In genomic region chr7:51879136-51879723, GRCm38 (mm10) we compare ENCODE assay signal across 8 mouse cellular contexts. TPM values are rescaled to one million over a fixed set of nuclear protein-coding genes. Genes with fewer than 3 reads are reported as not detected.
A peak's percentile ranks its signal among the peaks of the same experiment; 100 is the strongest.
DNase-seq lines count a peak whose midpoint lies in the region; ATAC-seq and TF ChIP-seq lines count a peak whose summit lies in the region.

No protein-coding gene starts in this region.

- H3K4me1 ChIP-seq in cerebellum, adult 2 months (ENCODE audit: control insufficient read depth, insufficient read depth, low read length): no peaks in the 10 kb centered on the region
- H3K4me1 ChIP-seq in intestine, embryonic 14.5 days (replicated peaks; ENCODE audit: control insufficient read depth, insufficient read depth, low read length): no peaks in the 10 kb centered on the region; the same call in 1 of the 2 replicates
- peaks cover 35% of the 10 kb centered on the region for H3K4me1 ChIP-seq in limb, embryonic 12.5 days (replicated peaks)
- peaks cover 12% of the 10 kb centered on the region for H3K4me1 ChIP-seq in midbrain, embryonic 12.5 days

- no peaks in the 10 kb centered on the region; the same call in 1 of the 2 replicates for H3K27me3 ChIP-seq in cerebellum, adult 2 months (ENCODE audit: control insufficient read depth, insufficient read depth, low read length)
- H3K27me3 ChIP-seq in intestine, embryonic 14.5 days (replicated peaks; ENCODE audit: control insufficient read depth, insufficient read depth, low read length): no peaks in the 10 kb centered on the region
- H3K27me3 ChIP-seq in limb, embryonic 12.5 days: no peaks in the 10 kb centered on the region
- no peaks in the 10 kb centered on the region for H3K27me3 ChIP-seq in midbrain, embryonic 12.5 days

- peak overlapping the region; percentile 49 for H3K9ac ChIP-seq in intestine, embryonic 14.5 days (ENCODE audit: low read length)
- peak overlapping the region; percentile 71 for H3K9ac ChIP-seq in limb, embryonic 12.5 days (replicated peaks)
- peak overlapping the region; percentile 75 for H3K9ac ChIP-seq in midbrain, embryonic 12.5 days (replicated peaks)

- peak; percentile 21 to 33 for DNase-seq in cerebellum, adult 2 months
- DNase-seq in cerebellum, adult 11-12 months: no peak
- DNase-seq in embryo, embryonic 10.5 days (ENCODE audit: low spot score): peak; percentile 80
- DNase-seq in gastrocnemius, postnatal 4 days (ENCODE audit: low spot score in 2 of 2): peak; percentile 35 to 50
- DNase-seq in intestine, embryonic 14.5 days (ENCODE audit: low spot score): peak; percentile 79
- peak; percentile 60 to 66 for DNase-seq in right cerebral cortex, postnatal 36 days (ENCODE audit: low spot score in 2 of 2)

- peak overlapping the region; percentile 43 for H3K4me3 ChIP-seq in cerebellum, adult 2 months (replicated peaks; ENCODE audit: insufficient read depth, low read depth, low read length)
- H3K4me3 ChIP-seq in intestine, embryonic 14.5 days (ENCODE audit: low read depth, low read length): peak overlapping the region; percentile 47
- H3K4me3 ChIP-seq in limb, embryonic 12.5 days (replicated peaks): peak overlapping the region; percentile 49
- H3K4me3 ChIP-seq in midbrain, embryonic 12.5 days: peak overlapping the region; percentile 50

- peak overlapping the region; percentile 66 for H3K4me2 ChIP-seq in intestine, embryonic 14.5 days (ENCODE audit: low read length)
- peak overlapping the region; percentile 75 for H3K4me2 ChIP-seq in limb, embryonic 12.5 days
- H3K4me2 ChIP-seq in midbrain, embryonic 12.5 days (replicated peaks): peak overlapping the region; percentile 83

- no peak for TF ChIP-seq CTCF in cerebellum, adult 2 months (IDR thresholded peaks at IDR 0.05; ENCODE audit: borderline replicate concordance, insufficient read depth, low read depth, low read length)

- 3% methylated on average over 17 of the region's 17 CpGs for WGBS in cerebellum, adult 2 months
- 2% methylated on average over 17 of the region's 17 CpGs for WGBS in intestine, embryonic 14.5 days
- WGBS in limb, embryonic 12.5 days: 2% methylated on average over 17 of the region's 17 CpGs
- under 1% methylated on average over 17 of the region's 17 CpGs for WGBS in midbrain, embryonic 12.5 days

- no peaks in the 10 kb centered on the region for H3K9me3 ChIP-seq in intestine, embryonic 14.5 days (ENCODE audit: control insufficient read depth, low read length)
- H3K9me3 ChIP-seq in limb, embryonic 12.5 days: no peaks in the 10 kb centered on the region
- H3K9me3 ChIP-seq in midbrain, embryonic 12.5 days: no peaks in the 10 kb centered on the region

- H3K27ac ChIP-seq in cerebellum, adult 2 months (ENCODE audit: insufficient read depth, low read length): no peak overlapping the region
- peak overlapping the region; percentile 83 for H3K27ac ChIP-seq in intestine, embryonic 14.5 days (ENCODE audit: low read depth)
- peak overlapping the region; percentile 99 for H3K27ac ChIP-seq in limb, embryonic 12.5 days
- peak overlapping the region; percentile 88 for H3K27ac ChIP-seq in midbrain, embryonic 12.5 days (replicated peaks)

- no peak for TF ChIP-seq POLR2A in cerebellum, adult 2 months (IDR thresholded peaks at IDR 0.05; ENCODE audit: borderline replicate concordance, insufficient read depth, low read length)

- no peaks in the 10 kb centered on the region for H3K36me3 ChIP-seq in intestine, embryonic 14.5 days (ENCODE audit: control insufficient read depth, insufficient read depth, low read length)
- no peaks in the 10 kb centered on the region for H3K36me3 ChIP-seq in limb, embryonic 12.5 days
- H3K36me3 ChIP-seq in midbrain, embryonic 12.5 days: no peaks in the 10 kb centered on the region

- ATAC-seq in intestine, embryonic 14.5 days (replicated peaks; ENCODE audit: low FRiP score, low TSS enrichment, low read depth): peak; percentile 87
- peak; percentile 91 for ATAC-seq in limb, embryonic 12.5 days (ENCODE audit: insufficient number of reproducible peaks, insufficient read depth, low FRiP score, low TSS enrichment, low read depth)
- ATAC-seq in midbrain, embryonic 12.5 days (ENCODE audit: low FRiP score, low read depth): peak; percentile 95

RNA-seq across cellular contexts. Expression of gene Fancf, which starts 17.2 kb away (rescaled TPM):
- 6.1 and 6.9 TPM in 2 replicates for polyA plus RNA-seq in cerebellum, adult 2 months (2012; rRNA removed)
- total RNA-seq in gastrocnemius, postnatal 4 days (2021): 1 to 10 TPM; 4.4 to 5.5 TPM
- polyA plus RNA-seq in intestine, embryonic 14.5 days (2014; fragmentation: Nextera tagmentation; extraction: Ambion mirVana): 7.3 and 13.0 TPM in 2 replicates
- polyA plus RNA-seq in limb, embryonic 12.5 days (2016; fragmentation: Nextera tagmentation; extraction: Ambion mirVana): 27.0 and 27.2 TPM in 2 replicates
- polyA plus RNA-seq in midbrain, embryonic 12.5 days (2016; fragmentation: Nextera tagmentation; extraction: Ambion mirVana): 14.9 and 17.3 TPM in 2 replicates

RNA-seq across cellular contexts. Expression of gene Gas2, which starts 17.4 kb away (rescaled TPM):
- 9.8 and 11.1 TPM in 2 replicates for polyA plus RNA-seq in cerebellum, adult 2 months (2012; rRNA removed)
- total RNA-seq in gastrocnemius, postnatal 4 days (2021): 10 to 100 TPM; 17.6 to 25.9 TPM
- polyA plus RNA-seq in intestine, embryonic 14.5 days (2014; fragmentation: Nextera tagmentation; extraction: Ambion mirVana): 16.0 and 16.8 TPM in 2 replicates
- polyA plus RNA-seq in limb, embryonic 12.5 days (2016; fragmentation: Nextera tagmentation; extraction: Ambion mirVana): 176 and 179 TPM in 2 replicates
- 30.9 and 32.7 TPM in 2 replicates for polyA plus RNA-seq in midbrain, embryonic 12.5 days (2016; fragmentation: Nextera tagmentation; extraction: Ambion mirVana)
